Mouse (Mus musculus) hindbrain, embryonic 12.5 days (tissue): ENCODE results near the gene Pcolce. TPM values are rescaled to one million over a fixed set of nuclear protein-coding genes. Genes with fewer than 3 reads are reported as not detected.
A peak's percentile ranks its signal among the peaks of the same experiment; 100 is the strongest.

Experiments
- ATAC-seq: fragments of 200-750 bp; cut with Nextera tagmentation; 2 replicates; pipeline ENCODE4 v1.8.0; 2017; ENCODE audit warnings: moderate TSS enrichment; ENCODE audit not compliant: low FRiP score
- H3K27ac ChIP-seq: fragments of 300-500 bp; sonication (generic); 2 replicates; pipeline ENCODE4 v1.5.1; 2016; ENCODE audit warnings: mild to moderate bottlenecking
- H3K27me3 ChIP-seq: fragments of 300-500 bp; sonication (generic); 2 replicates; pipeline ENCODE4 v1.6.1; 2016; ENCODE audit warnings: mild to moderate bottlenecking
- H3K36me3 ChIP-seq: fragments of 300-500 bp; sonication (generic); 2 replicates; pipeline ENCODE4 v1.6.1; 2016; ENCODE audit warnings: mild to moderate bottlenecking
- H3K4me1 ChIP-seq: fragments of 300-500 bp; sonication (generic); 2 replicates; pipeline ENCODE4 v1.6.1; 2016
- H3K4me2 ChIP-seq: fragments of 300-500 bp; sonication (generic); replicated peaks from 2 replicates; pipeline ENCODE4 v1.6.1; 2016; ENCODE audit warnings: mild to moderate bottlenecking
- H3K4me3 ChIP-seq: fragments of 300-500 bp; sonication (generic); 2 replicates; pipeline ENCODE4 v1.5.1; 2016; ENCODE audit warnings: mild to moderate bottlenecking
- H3K9ac ChIP-seq: fragments of 300-500 bp; sonication (generic); 2 replicates; pipeline ENCODE4 v1.6.1; 2016; ENCODE audit warnings: mild to moderate bottlenecking, moderate library complexity
- H3K9me3 ChIP-seq: fragments of 300-500 bp; sonication (generic); replicated peaks from 2 replicates; pipeline ENCODE4 v1.6.1; 2016; ENCODE audit warnings: mild to moderate bottlenecking
- WGBS: fragments of 180-500 bp; shearing (Covaris S2); methylation state at CpG from one replicate; pipeline ENCODE4 v1.1.7; 2016; 5-methylcytosine and 5-hydroxymethylcytosine counted together
- polyA plus RNA-seq: library from polyadenylated mRNA; unstranded; fragments of >200 nt; fragmentation: Nextera tagmentation; extraction: Ambion mirVana; gene quantifications from 2 replicates; pipeline ENCODE4 v1.2.1, GENCODE M21; 2016

Pcolce gene
- polyA plus RNA-seq, 1 experiment from 2014 or later = 66.6 TPM

- Histone ChIP-seq H3K4me3 (peak within 1 kb of the TSS; percentile 70), H3K9ac (peak within 1 kb of the TSS; percentile 87), H3K4me2 (peak within 1 kb of the TSS; percentile 94), H3K4me1 (peaks cover 29% of the 10 kb centered on the region), H3K27ac (peak within 1 kb of the TSS; percentile 83), H3K9me3 (no peaks in the 10 kb centered on the region), H3K27me3 (no peaks in the 10 kb centered on the region), H3K36me3 (peaks cover 8% of the 10 kb centered on the region; the same call in 1 of the 2 replicates)
- under 1% methylated on average over 41 of the region's 41 CpGs for WGBS
- peak; percentile 96 for ATAC-seq
Measured at GRCm38 (mm10) chr5:137600619-137601364, 12.8 kb downstream of the Pcolce start, which contains the start of gene Mospd3. Mospd3 (minus strand) TSS chr5:137601058.

GRCm38 (mm10) chr5:137600281-137600618 is 13.3 kb downstream of the Pcolce start:
- H3K4me3 ChIP-seq = peak overlapping the region; percentile 70
- no peak overlapping the region; the same call in 1 of the 2 replicates for H3K27ac ChIP-seq
- no peaks in the 10 kb centered on the region for H3K9me3 ChIP-seq
- H3K27me3 ChIP-seq = no peaks in the 10 kb centered on the region
- WGBS = 4% methylated on average over 19 of the region's 19 CpGs
- peak overlapping the region; percentile 94 for H3K4me2 ChIP-seq
- peaks cover 29% of the 10 kb centered on the region for H3K4me1 ChIP-seq
- peaks cover 8% of the 10 kb centered on the region; the same call in 1 of the 2 replicates for H3K36me3 ChIP-seq
- H3K9ac ChIP-seq = peak overlapping the region; percentile 87
- ATAC-seq = no peak; the same call in 1 of the 2 replicates

DNA sequence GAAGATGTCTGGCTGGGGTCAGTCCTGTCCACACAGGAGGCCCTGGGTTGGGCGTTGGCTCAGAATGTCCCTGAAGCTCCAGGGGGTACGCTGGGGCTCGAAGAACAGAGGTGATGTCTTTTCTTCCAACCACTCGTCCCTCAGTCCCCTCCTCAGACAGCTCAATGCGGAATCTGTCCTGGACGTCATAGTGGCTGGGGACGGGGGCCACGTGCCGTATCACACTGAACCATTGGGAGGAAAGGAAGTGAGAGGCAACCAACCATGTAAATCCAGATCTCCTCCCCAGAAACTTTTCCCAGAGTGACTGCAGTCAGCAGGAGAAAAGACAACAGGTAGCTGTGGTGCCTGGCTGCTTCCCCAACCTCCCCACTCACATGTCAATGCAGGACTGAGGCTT is 14.0 kb downstream of the Pcolce start:
- Histone ChIP-seq H3K27me3 (no peaks in the 10 kb centered on the region), H3K27ac (no peak overlapping the region; the same call in 1 of the 2 replicates), H3K4me2 (peak overlapping the region; percentile 94), H3K9ac (peak overlapping the region; percentile 87), H3K36me3 (peaks cover 8% of the 10 kb centered on the region; the same call in 1 of the 2 replicates), H3K9me3 (no peaks in the 10 kb centered on the region), H3K4me3 (peak overlapping the region; percentile 70), H3K4me1 (peaks cover 29% of the 10 kb centered on the region)
- 58% methylated on average over 9 of the region's 9 CpGs for WGBS
- no peak for ATAC-seq

DNA sequence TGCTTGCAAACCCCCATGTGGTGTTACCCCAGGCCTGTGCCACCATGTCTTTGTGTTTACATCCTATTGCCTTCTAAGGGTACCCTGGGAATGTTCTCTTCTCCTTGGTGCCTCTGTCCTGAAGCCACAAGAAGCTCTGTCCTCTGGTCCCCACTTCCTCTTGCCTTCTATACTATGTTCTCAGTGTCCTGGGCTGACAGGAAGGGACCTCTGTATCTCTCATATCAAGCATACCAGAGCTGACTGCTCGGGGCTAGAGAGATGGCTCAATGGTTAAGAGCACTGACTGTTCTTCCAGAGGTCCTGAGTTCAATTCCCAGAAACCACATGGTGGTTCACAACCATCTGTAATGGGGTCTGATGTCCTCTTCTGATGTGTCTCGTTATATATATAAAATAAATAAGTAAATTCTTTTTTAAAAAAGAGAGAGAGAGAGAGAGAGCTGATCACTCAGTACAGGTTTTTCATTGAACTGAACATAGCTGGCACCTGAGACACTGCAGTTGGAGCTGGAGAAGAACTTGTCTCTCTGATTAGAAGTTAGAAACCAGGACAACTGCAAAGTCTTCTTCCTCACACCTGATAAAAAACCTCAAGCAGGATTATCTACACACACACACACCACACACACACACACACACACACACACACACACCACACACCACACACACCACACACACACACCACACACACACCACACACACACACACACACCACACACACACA is 15.3 kb downstream of the Pcolce start:
- H3K4me3 ChIP-seq = no peak overlapping the region
- H3K36me3 ChIP-seq = peaks cover 8% of the 10 kb centered on the region; the same call in 1 of the 2 replicates
- H3K9me3 ChIP-seq = no peaks in the 10 kb centered on the region
- H3K27ac ChIP-seq = no peak overlapping the region
- H3K27me3 ChIP-seq = no peaks in the 10 kb centered on the region
- no peak overlapping the region for H3K9ac ChIP-seq
- 80% methylated on average over 2 of the region's 2 CpGs for WGBS
- H3K4me1 ChIP-seq = peaks cover 29% of the 10 kb centered on the region
- no peak overlapping the region for H3K4me2 ChIP-seq
- no peak for ATAC-seq

DNA sequence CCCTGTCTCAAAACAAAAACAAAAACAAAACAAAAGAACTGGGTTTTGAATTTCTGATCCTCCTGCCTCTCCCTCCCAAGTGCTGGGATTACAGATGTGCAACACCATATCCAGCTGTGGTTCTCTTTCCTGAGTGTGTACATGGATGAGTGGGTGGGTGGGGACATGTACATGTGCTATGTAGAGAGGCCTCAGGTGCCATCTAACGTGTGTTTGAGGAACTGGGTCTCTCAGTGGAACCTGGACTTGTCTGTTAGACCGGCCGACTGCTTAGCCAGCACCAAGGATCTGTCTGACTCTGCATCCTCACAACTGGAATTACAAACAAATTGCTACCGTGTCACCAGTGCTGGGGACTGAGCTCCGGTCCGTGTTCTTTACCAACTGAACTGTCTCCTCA is 16.0 kb downstream of the Pcolce start:
- Histone ChIP-seq H3K27ac (no peak overlapping the region), H3K4me1 (peaks cover 24% of the 10 kb centered on the region), H3K27me3 (no peaks in the 10 kb centered on the region), H3K4me2 (no peak overlapping the region), H3K9ac (no peak overlapping the region), H3K9me3 (no peaks in the 10 kb centered on the region), H3K36me3 (peaks cover 8% of the 10 kb centered on the region; the same call in 1 of the 2 replicates), H3K4me3 (no peak overlapping the region)
- no peak for ATAC-seq
- 96% methylated on average over 6 of the region's 6 CpGs for WGBS

GRCm38 (mm10) chr5:137596601-137597261 is 16.9 kb downstream of the Pcolce start:
- peak overlapping the region; percentile 13; the same call in 1 of the 2 replicates for H3K4me2 ChIP-seq
- no peaks in the 10 kb centered on the region for H3K9me3 ChIP-seq
- no peak overlapping the region for H3K4me3 ChIP-seq
- ATAC-seq = no peak
- no peak overlapping the region for H3K9ac ChIP-seq
- H3K27ac ChIP-seq = no peak overlapping the region
- H3K36me3 ChIP-seq = peaks cover 8% of the 10 kb centered on the region; the same call in 1 of the 2 replicates
- H3K27me3 ChIP-seq = no peaks in the 10 kb centered on the region
- WGBS = 37% methylated on average over 26 of the region's 30 CpGs
- H3K4me1 ChIP-seq = peaks cover 19% of the 10 kb centered on the region

DNA sequence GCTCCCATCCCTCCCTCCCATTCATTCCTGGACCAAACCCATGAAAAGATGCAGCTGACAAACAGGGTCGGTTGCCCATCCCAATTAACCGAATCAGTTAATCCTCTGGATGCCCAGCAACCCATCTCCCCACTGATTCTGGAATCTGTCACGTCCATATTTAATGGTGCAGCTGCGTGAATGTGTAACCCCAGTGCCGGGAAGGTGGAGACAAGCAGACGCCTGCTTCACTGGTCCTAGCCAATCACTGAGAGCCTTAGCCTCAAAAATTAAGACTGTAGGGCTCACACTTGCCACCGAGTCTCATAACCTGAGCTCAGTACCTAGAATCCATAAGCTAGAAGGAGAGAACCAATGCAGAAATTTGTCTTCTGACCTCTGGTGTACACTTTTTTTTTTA is 17.7 kb downstream of the Pcolce start:
- no peaks in the 10 kb centered on the region for H3K27me3 ChIP-seq
- peaks cover 8% of the 10 kb centered on the region; the same call in 1 of the 2 replicates for H3K36me3 ChIP-seq
- no peak overlapping the region for H3K27ac ChIP-seq
- H3K4me3 ChIP-seq = no peak overlapping the region
- H3K4me1 ChIP-seq = peaks cover 15% of the 10 kb centered on the region
- H3K4me2 ChIP-seq = no peak overlapping the region
- H3K9ac ChIP-seq = no peak overlapping the region
- H3K9me3 ChIP-seq = no peaks in the 10 kb centered on the region
- ATAC-seq = no peak
- 76% methylated on average over 7 of the region's 7 CpGs for WGBS

DNA sequence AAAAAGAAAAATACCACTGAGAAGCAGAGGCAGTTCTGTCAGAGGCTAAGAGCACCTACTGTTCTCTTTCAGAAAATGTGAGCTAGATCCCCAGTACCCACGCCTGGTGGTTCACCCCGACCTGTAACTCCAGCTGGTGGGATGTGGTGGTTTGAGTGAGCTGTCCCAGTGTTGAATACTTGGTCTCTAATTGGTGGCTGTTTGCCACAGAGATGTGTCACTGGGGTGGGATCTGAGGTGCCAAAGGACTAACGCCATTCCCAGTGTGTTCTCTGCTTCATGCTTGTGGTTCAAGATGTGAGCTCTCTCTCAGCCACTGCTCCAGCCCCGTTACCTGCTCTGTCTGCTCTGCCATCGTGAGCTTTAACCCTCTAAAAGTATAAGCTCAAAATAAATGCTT is 23.1 kb downstream of the Pcolce start:
- Histone ChIP-seq H3K27ac (no peak overlapping the region), H3K4me2 (no peak overlapping the region), H3K27me3 (no peaks in the 10 kb centered on the region), H3K36me3 (no peaks in the 10 kb centered on the region), H3K9ac (no peak overlapping the region), H3K4me1 (no peaks in the 10 kb centered on the region), H3K4me3 (no peak overlapping the region), H3K9me3 (no peaks in the 10 kb centered on the region)
- whole genome bisulfite sequencing = 85% methylated on average over 5 of the region's 5 CpGs
- no peak for ATAC-seq

- no peaks in the 10 kb centered on the region for H3K36me3 ChIP-seq
- WGBS = 34% methylated on average over 8 of the region's 8 CpGs
- H3K4me3 ChIP-seq = no peak overlapping the region
- H3K27me3 ChIP-seq = peaks cover 22% of the 10 kb centered on the region
- H3K27ac ChIP-seq = no peak overlapping the region
- no peak overlapping the region for H3K9ac ChIP-seq
- no peak overlapping the region for H3K4me2 ChIP-seq
- H3K9me3 ChIP-seq = no peaks in the 10 kb centered on the region
- H3K4me1 ChIP-seq = peaks cover 11% of the 10 kb centered on the region
- ATAC-seq = no peak
Measured at GRCm38 (mm10) chr5:137584976-137585375, 28.6 kb downstream of the Pcolce start.

DNA sequence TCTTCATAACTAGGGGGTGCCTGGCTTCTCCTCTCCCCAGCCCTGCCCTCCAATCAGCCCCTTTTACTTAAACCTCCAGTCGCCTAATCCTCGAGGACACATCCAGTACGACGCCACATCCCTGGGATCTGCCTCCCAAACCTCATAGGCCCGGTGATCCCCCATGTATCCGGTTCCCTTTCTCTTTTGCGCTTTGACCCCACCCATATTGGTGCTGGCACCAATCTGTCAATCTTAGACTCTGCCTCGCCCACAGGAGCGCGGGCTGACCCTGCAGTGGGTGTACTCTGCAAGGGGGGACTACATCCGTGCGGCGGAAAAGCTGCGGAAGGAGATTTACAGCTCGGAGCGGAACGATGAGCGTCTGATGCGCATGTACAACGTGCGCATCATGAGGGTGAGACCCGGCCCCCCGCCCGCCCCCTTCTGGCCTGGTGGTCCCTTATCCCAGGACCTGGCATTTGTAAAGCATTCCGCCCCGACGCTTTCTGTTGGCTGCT is 29.9 kb downstream of the Pcolce start:
- Histone ChIP-seq H3K9me3 (no peaks in the 10 kb centered on the region), H3K4me1 (peaks cover 11% of the 10 kb centered on the region), H3K27me3 (peaks cover 22% of the 10 kb centered on the region), H3K9ac (peak overlapping the region; percentile 46), H3K4me3 (peak overlapping the region; percentile 36), H3K27ac (0 out of 2 replicates have a peak overlapping the region, but pooled peaks have one; percentile 8), H3K36me3 (no peaks in the 10 kb centered on the region), H3K4me2 (peak overlapping the region; percentile 58)
- WGBS = 22% methylated on average over 27 of the region's 27 CpGs
- ATAC-seq = peak; percentile 62

GRCm38 (mm10) chr5:137582702-137583101 is 30.9 kb downstream of the Pcolce start:
- Histone ChIP-seq H3K27me3 (peaks cover 22% of the 10 kb centered on the region), H3K4me1 (peaks cover 11% of the 10 kb centered on the region), H3K9ac (no peak overlapping the region), H3K4me2 (no peak overlapping the region), H3K27ac (no peak overlapping the region), H3K9me3 (no peaks in the 10 kb centered on the region), H3K36me3 (no peaks in the 10 kb centered on the region), H3K4me3 (no peak overlapping the region)
- WGBS = 39% methylated on average over 8 of the region's 8 CpGs
- no peak for ATAC-seq

GRCm38 (mm10) chr5:137580246-137580645 is 33.3 kb downstream of the Pcolce start:
- H3K4me3 ChIP-seq = no peak overlapping the region
- H3K27ac ChIP-seq = no peak overlapping the region
- H3K27me3 ChIP-seq = peaks cover 22% of the 10 kb centered on the region
- no peaks in the 10 kb centered on the region for H3K9me3 ChIP-seq
- no peak overlapping the region for H3K9ac ChIP-seq
- H3K36me3 ChIP-seq = no peaks in the 10 kb centered on the region
- no peak for ATAC-seq
- peaks cover 11% of the 10 kb centered on the region for H3K4me1 ChIP-seq
- WGBS = 81% methylated on average over 6 of the region's 6 CpGs
- H3K4me2 ChIP-seq = no peak overlapping the region
